Mouse (Mus musculus): ENCODE measurements around the gene Bcl6b. TPM values are rescaled to one million over a fixed set of nuclear protein-coding genes. Genes with fewer than 3 reads are reported as not detected.

The Bcl6b gene
- polyA plus RNA-seq, 1 experiment from 2014 or later = 4.3 TPM

DNA sequence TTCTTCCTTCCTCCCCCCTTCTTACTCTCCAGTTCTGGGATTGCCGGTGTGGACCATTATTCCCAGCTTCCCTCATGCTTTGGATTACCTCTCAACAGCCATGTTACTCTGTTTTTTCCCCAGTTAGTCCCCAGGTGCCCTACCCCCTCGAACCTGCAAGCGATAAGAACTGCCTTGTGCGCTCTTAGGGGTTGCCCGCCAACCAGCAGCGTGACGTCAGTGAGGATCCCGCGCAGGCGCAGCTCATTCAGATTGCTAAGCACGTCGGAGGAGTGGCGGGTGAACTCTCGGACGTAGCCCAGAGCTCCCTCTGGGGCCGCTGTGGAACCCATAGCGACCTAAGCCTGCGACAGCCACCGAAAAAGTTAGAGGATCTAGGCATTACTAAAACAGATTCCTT, 770 bp downstream of the Bcl6b start:
- H3K4me3 ChIP-seq = peak overlapping the region; percentile 30
- H3K27ac ChIP-seq = no peak overlapping the region
- H3K4me2 ChIP-seq = peak overlapping the region; percentile 54
- no peaks in the 10 kb centered on the region for H3K9me3 ChIP-seq (replicated peaks)
- H3K9ac ChIP-seq = peak overlapping the region; percentile 48
- no peaks in the 10 kb centered on the region for H3K36me3 ChIP-seq (ENCODE audit: poor library complexity, severe bottlenecking)
- WGBS = under 1% methylated on average over 19 of the region's 19 CpGs
- H3K27me3 ChIP-seq = peaks cover 72% of the 10 kb centered on the region
- ATAC-seq = peak; percentile 63; the same call in 1 of the 2 replicates
- H3K4me1 ChIP-seq = peaks cover 52% of the 10 kb centered on the region

GRCm38 (mm10) chr11:70227661-70228245, 1.8 kb downstream of the Bcl6b start:
- Histone ChIP-seq H3K9ac (no peak overlapping the region), H3K4me1 (peaks cover 48% of the 10 kb centered on the region), H3K27me3 (peaks cover 72% of the 10 kb centered on the region), H3K27ac (no peak overlapping the region), H3K4me2 (peak overlapping the region; percentile 54), H3K4me3 (0 out of 2 replicates have a peak overlapping the region, but pooled peaks have one; percentile 30), H3K36me3 (ENCODE audit: poor library complexity, severe bottlenecking) (no peaks in the 10 kb centered on the region), H3K9me3 (replicated peaks) (no peaks in the 10 kb centered on the region)
- no peak for ATAC-seq
- WGBS = 85% methylated on average over 4 of the region's 4 CpGs

- WGBS = 34% methylated on average over 5 of the region's 5 CpGs
- Histone ChIP-seq H3K4me1 (peaks cover 46% of the 10 kb centered on the region), H3K4me2 (peak overlapping the region; percentile 54), H3K27ac (no peak overlapping the region), H3K9ac (peak overlapping the region; percentile 43; the same call in 1 of the 2 replicates), H3K36me3 (ENCODE audit: poor library complexity, severe bottlenecking) (no peaks in the 10 kb centered on the region), H3K9me3 (replicated peaks) (no peaks in the 10 kb centered on the region), H3K4me3 (peak overlapping the region; percentile 26), H3K27me3 (peaks cover 72% of the 10 kb centered on the region)
- no peak for ATAC-seq
Measured at GRCm38 (mm10) chr11:70227126-70227525, 2.5 kb downstream of the Bcl6b start.

DNA sequence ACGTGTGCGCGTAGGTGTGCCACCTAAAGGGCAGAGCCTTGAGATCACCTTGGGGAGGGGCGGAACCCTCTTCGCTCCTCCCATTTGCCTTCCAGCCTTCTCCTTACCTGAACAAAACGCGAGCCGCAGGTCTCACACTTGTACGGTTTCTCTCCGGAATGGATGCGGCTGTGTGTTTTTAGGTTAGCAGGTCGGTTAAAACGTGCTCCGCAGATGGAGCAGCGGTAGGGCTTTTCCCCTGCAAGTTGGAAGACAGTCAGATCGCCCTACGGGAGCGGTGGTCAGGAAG, 3.1 kb downstream of the Bcl6b start:
- Histone ChIP-seq H3K9ac (peak overlapping the region; percentile 43), H3K4me3 (peak overlapping the region; percentile 26), H3K27ac (no peak overlapping the region), H3K4me2 (peak overlapping the region; percentile 54), H3K36me3 (ENCODE audit: poor library complexity, severe bottlenecking) (no peaks in the 10 kb centered on the region), H3K9me3 (replicated peaks) (no peaks in the 10 kb centered on the region), H3K4me1 (peaks cover 51% of the 10 kb centered on the region), H3K27me3 (peaks cover 71% of the 10 kb centered on the region)
- 6% methylated on average over 18 of the region's 18 CpGs for WGBS
- ATAC-seq = no peak

GRCm38 (mm10) chr11:70225798-70226601, 3.6 kb downstream of the Bcl6b start:
- Histone ChIP-seq H3K27ac (no peak overlapping the region), H3K4me2 (peak overlapping the region; percentile 54), H3K4me3 (peak overlapping the region; percentile 26), H3K36me3 (ENCODE audit: poor library complexity, severe bottlenecking) (no peaks in the 10 kb centered on the region), H3K9me3 (replicated peaks) (no peaks in the 10 kb centered on the region), H3K9ac (peak overlapping the region; percentile 43), H3K27me3 (peaks cover 68% of the 10 kb centered on the region), H3K4me1 (peaks cover 55% of the 10 kb centered on the region)
- WGBS = 16% methylated on average over 27 of the region's 27 CpGs
- ATAC-seq = no peak

- Histone ChIP-seq H3K4me1 (peaks cover 57% of the 10 kb centered on the region), H3K4me3 (no peak overlapping the region), H3K4me2 (no peak overlapping the region), H3K36me3 (ENCODE audit: poor library complexity, severe bottlenecking) (no peaks in the 10 kb centered on the region), H3K27ac (no peak overlapping the region), H3K9me3 (replicated peaks) (no peaks in the 10 kb centered on the region), H3K9ac (no peak overlapping the region), H3K27me3 (peaks cover 48% of the 10 kb centered on the region)
- ATAC-seq = no peak
- 85% methylated on average over 9 of the region's 9 CpGs for WGBS
Measured at GRCm38 (mm10) chr11:70223724-70224123, 5.9 kb downstream of the Bcl6b start.

DNA sequence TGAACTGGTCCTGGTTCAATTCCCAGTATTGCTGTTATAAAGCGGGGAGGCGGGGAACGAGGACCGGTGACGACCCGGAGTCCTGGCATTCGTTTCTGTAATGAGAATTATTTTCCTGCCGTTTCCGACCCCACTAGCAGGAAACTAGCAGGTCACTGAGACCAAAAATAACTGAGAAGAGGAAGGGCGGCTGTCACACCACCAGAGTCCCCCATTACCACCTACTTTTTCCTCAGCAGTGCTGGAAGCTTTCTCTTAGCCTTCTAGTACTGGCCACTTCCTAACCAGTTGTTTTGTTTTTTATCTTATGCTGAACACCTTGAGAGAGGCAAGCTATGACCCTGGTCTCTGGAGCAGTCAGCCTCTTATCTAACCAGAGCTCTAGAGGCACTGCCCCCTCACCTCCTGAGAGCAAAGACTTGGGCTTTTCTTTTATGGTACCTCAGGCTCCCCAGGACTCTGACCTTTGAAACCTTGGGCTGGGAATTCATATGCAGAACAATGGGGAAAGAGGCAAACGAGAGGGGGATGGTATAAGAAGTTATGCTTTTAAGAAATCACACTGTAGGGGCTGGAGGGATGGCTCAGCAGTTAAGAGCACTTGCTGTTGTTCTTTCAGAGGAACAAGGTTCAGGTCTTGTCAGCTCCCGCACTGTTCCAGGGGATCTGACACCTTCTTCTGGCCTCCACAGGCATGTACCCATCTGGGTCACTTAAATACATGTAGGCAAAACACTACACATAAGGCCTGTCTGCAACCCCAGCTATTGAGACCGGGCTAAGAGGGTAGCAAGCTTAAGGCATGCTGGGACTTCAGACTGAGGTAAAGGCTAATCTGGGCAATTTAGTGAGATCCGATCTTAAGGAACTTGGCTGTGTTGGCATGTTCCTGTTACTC, 7.7 kb downstream of the Bcl6b start:
- H3K9ac ChIP-seq = peak overlapping the region; percentile 67
- peaks cover 12% of the 10 kb centered on the region for H3K36me3 ChIP-seq (ENCODE audit: poor library complexity, severe bottlenecking)
- H3K4me3 ChIP-seq = peak overlapping the region; percentile 50
- peaks cover 44% of the 10 kb centered on the region for H3K4me1 ChIP-seq
- ATAC-seq = no peak
- WGBS = 9% methylated on average over 14 of the region's 14 CpGs
- H3K4me2 ChIP-seq = peak overlapping the region; percentile 92
- no peaks in the 10 kb centered on the region for H3K9me3 ChIP-seq (replicated peaks)
- H3K27ac ChIP-seq = no peak overlapping the region
- peaks cover 36% of the 10 kb centered on the region for H3K27me3 ChIP-seq

DNA sequence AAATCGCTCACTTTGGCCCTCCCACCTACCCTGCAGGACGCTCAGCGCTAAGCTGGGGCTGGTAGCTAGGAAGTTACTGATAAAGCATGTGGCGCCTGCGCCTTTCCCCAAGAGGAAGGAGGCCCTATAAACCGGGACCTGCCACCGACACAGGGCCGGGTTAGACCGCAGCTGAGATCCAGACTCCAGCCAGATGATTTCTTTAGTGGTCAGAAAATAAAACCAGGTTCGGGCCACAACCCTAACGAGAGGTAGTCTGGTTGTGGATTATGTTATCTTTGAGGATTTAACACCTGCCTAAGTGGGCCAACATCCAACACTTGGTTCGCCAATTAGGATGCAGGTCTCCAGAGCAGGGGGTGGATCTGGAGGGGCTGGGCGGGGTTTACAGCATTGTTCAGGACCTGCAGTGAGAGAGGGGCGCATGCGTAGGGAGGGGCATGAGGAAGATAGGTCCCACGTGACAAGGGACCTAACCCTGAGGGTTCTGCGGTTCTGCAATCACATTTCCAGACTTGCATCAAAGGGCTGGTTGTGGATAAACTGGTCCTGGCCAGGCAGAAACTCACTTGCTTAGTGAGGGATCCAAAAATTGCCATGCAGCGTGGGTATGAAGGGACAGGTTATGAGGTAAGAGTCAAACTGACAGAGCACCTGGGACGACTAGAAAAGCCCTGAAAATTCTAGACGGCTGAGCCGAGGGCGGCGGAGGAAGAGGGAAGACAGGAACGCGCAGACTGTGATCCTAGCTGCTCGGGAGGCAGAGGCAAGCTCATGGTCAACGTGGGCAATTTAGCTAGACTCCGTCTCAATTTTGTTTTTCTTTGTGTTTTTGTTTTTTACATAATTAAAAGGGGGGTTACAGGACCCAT, 8.6 kb downstream of the Bcl6b start, which contains the start of gene Slc16a13:
Gene Slc16a13, minus strand, starts transcription at position 334 of the 872 bp plus-strand sequence.
- Histone ChIP-seq H3K27ac (peak within 1 kb of the TSS; percentile 83), H3K9me3 (replicated peaks) (no peaks in the 10 kb centered on the region), H3K4me1 (peaks cover 35% of the 10 kb centered on the region), H3K4me3 (peak within 1 kb of the TSS; percentile 50), H3K36me3 (ENCODE audit: poor library complexity, severe bottlenecking) (peaks cover 14% of the 10 kb centered on the region), H3K9ac (peak within 1 kb of the TSS; percentile 81), H3K27me3 (peaks cover 36% of the 10 kb centered on the region), H3K4me2 (peak within 1 kb of the TSS; percentile 92)
- under 1% methylated on average over 28 of the region's 28 CpGs for WGBS
- ATAC-seq = peak; percentile 97

GRCm38 (mm10) chr11:70220323-70220722, 9.3 kb downstream of the Bcl6b start:
- Histone ChIP-seq H3K4me1 (peaks cover 33% of the 10 kb centered on the region), H3K36me3 (ENCODE audit: poor library complexity, severe bottlenecking) (peaks cover 14% of the 10 kb centered on the region), H3K9ac (peak overlapping the region; percentile 81), H3K4me3 (peak overlapping the region; percentile 50), H3K27ac (peak overlapping the region; percentile 83), H3K9me3 (replicated peaks) (no peaks in the 10 kb centered on the region), H3K4me2 (peak overlapping the region; percentile 92), H3K27me3 (peaks cover 36% of the 10 kb centered on the region)
- no peak for ATAC-seq
- 2% methylated on average over 24 of the region's 24 CpGs for WGBS

- Histone ChIP-seq H3K36me3 (ENCODE audit: poor library complexity, severe bottlenecking) (peaks cover 14% of the 10 kb centered on the region), H3K27ac (peak overlapping the region; percentile 83; the same call in 1 of the 2 replicates), H3K4me1 (peaks cover 38% of the 10 kb centered on the region), H3K27me3 (peaks cover 36% of the 10 kb centered on the region), H3K4me2 (peak overlapping the region; percentile 92), H3K9me3 (replicated peaks) (no peaks in the 10 kb centered on the region), H3K9ac (peak overlapping the region; percentile 81), H3K4me3 (peak overlapping the region; percentile 50)
- no peak for ATAC-seq
- 62% methylated on average over 7 of the region's 7 CpGs for WGBS
Measured at GRCm38 (mm10) chr11:70219873-70220272, 9.7 kb downstream of the Bcl6b start.

All from forebrain, embryonic 13.5 days (tissue).